Mouse (Mus musculus): ENCODE measurements around the gene Gsc. TPM values are rescaled to one million over a fixed set of nuclear protein-coding genes. Genes with fewer than 3 reads are reported as not detected.
"Not testable (repeated sequence)": the region's sequence is repeated elsewhere in the genome, so short reads cannot be mapped to it uniquely, and the experiment has no call there.

The Gsc gene
- total RNA-seq, 2 experiments from 2014 or later, result not detected

GRCm38 (mm10) chr12:104466930-104467329 is 6.2 kb downstream of the Gsc start:
- intact Hi-C loops (cut with DNase I), result no loop called here
- no peak for DNase-seq (ENCODE audit: low spot score in 2 of 2)

DNA sequence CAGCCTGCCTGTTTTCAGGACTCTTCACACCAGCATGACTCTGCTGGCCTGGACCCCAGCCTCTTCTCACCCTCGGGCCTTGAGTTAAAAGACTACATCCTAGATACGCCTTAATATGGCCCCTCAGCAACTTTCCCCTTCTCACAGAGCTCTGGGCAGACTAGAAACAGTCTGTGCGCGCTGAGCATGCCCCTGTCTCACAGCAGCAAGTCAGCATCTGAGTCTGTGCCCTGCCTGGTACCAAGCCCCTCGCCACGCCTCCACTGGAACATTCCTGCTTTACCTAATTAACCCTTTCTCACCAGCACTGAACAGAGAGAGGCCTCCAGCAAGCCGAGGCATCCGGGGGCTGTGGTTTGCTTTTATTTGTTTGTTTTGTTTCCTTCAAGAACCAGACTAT is 11.8 kb downstream of the Gsc start:
- no peak for DNase-seq (ENCODE audit: low spot score in 2 of 2)
- intact Hi-C loops (cut with DNase I), result no loop called here

GRCm38 (mm10) chr12:104459377-104459776 is 13.8 kb downstream of the Gsc start:
- no peak for DNase-seq (ENCODE audit: low spot score in 2 of 2)
- intact Hi-C loops (cut with DNase I), result no loop called here

- intact Hi-C loops (cut with DNase I), result no loop called here
- no peak for DNase-seq (ENCODE audit: low spot score in 2 of 2)
These were observed 20.1 kb downstream of the Gsc start for GRCm38 (mm10) chr12:104453002-104453401.

DNA sequence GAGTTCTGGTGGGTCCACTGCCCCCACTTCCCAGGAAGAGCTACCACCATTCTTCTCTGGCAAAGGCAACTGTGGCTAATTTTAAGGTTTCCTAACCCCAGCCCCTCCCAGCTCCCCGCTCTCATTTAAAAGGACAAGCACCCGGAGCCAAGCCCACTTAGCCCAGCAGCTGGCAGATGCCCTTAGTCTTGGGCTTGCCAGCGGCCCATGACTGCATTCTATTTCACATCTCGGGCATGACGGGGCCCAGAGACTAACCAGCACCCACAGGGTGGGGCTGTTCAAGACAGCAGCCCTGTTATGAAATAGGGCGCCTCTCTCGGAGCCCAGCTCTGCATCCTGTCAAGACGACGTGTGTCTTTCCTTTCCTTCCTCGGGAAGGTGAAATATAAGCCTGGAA is 22.9 kb downstream of the Gsc start:
- DNase-seq (ENCODE audit: low spot score in 2 of 2), result no peak
- intact Hi-C loops (cut with DNase I), result no loop called here

DNA sequence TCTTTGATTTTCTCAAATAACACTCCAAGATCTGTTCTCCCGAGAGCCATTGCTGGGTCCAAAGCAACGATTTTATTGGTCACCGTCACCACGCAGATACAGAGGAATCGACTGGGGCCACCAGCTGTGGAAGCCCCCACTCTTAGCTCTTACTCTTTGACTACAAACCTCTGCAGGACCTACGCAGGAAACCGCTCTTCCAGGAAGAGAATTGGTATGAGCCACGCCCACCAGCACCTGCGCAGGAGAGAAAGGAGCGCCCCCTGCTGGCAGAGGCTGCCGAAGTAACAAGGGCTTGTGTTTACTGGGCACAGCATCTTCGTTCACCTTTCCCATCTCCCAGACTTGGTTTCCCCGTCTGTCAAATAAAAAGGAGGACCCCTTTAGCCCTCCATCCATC is 25.0 kb downstream of the Gsc start:
- intact Hi-C loops (cut with DNase I), result no loop called here
- DNase-seq (ENCODE audit: low spot score in 2 of 2), result peak in 1 of 2 experiments; percentile 41

DNA sequence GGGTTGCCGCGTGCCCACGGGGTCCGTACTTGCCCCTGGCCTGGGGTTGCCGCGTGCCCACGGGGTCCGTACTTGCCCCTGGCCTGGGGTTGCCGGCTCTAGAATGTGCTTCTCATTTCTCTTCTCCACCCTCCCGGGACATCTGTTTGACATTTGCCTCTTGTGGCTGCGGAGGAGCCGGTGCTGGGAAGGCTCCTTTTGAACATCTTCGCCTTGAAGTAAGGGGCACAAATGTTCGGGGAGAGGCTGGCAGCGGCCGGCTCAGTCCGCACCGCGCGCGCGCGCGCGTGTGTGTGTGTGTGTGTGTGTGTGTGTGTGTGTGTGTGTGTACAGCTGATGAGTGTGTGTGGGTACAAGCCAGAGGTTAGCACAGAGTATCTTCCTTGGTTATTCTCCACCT is 26.1 kb downstream of the Gsc start:
- intact Hi-C loops (cut with DNase I); DNase-seq (ENCODE audit: low spot score in 2 of 2): not testable (repeated sequence)

DNA sequence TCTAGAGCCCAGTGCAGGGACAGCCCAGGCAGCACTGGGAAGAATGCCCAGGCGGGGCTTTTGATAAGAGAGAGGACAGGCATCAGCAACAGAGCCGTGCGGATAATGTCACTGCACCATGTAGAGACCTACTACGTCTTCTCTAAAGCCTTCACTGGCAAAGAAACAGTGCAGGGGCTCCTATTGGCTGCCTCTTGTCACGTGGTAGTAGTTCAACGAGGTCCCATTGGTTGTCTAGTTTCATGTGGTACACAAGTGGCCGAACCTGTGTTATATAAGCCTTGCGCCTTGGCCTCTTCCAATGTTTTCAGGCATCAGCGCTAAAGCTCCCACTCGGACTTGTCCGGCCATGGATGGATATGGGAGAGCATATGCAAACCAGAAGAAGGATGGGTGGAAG is 29.4 kb downstream of the Gsc start:
- DNase-seq (ENCODE audit: low spot score in 2 of 2), result no peak
- intact Hi-C loops (cut with DNase I), result loop anchor here (5.0 kb wide), 1 partner anchor 254 kb away; no protein-coding TSS in a partner anchor

- DNase-seq (ENCODE audit: low spot score in 2 of 2), result peak; percentile 89 to 94
- intact Hi-C loops (cut with DNase I), result loop anchor here (2.0 to 5.0 kb wide), 2 partner anchors 257 to 499 kb away; no protein-coding TSS in a partner anchor
These were observed 32.9 kb downstream of the Gsc start for GRCm38 (mm10) chr12:104440087-104440760.

DNA sequence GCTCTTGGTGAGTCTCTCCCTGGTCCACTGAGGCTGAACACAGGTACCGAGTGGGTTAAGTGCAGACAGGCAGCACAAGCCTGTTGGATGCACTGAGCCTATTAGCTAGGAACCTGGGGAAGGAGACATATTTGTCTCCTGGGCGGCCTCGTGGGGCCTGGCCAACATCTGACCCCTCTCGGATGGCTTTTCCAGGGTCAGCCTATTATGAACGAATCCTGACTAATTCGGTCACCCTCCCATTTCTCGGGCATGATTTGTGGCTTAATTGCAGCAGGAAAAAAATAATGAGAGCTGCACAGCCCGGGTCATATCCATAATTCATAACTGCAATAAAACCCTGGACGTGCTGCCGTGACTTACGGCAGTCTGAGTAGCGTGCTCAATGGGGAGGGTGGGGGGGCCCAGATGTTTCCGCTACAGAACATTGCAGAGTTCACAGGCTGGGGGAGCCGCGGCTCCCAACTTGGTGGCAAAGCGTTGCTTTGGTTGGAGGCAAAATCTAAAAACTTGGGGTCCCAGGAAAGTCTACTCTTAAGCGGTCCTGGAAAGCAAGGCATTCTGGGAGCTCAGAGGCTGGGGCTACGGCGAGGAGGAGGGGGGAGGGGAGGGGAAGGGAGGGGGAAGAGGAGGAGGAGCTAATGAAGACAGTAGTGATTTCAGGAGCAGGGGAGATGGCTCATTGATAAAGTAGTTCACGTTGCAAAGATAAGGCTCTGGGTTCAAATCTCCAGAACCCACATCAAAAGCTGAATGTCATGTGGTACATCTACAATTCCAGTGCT is 39.0 kb downstream of the Gsc start:
- no peak for DNase-seq (ENCODE audit: low spot score in 2 of 2)
- intact Hi-C loops (cut with DNase I), result no loop called here

GRCm38 (mm10) chr12:104433214-104433613 is 39.9 kb downstream of the Gsc start:
- no peak for DNase-seq (ENCODE audit: low spot score in 2 of 2)
- intact Hi-C loops (cut with DNase I), result no loop called here

DNA sequence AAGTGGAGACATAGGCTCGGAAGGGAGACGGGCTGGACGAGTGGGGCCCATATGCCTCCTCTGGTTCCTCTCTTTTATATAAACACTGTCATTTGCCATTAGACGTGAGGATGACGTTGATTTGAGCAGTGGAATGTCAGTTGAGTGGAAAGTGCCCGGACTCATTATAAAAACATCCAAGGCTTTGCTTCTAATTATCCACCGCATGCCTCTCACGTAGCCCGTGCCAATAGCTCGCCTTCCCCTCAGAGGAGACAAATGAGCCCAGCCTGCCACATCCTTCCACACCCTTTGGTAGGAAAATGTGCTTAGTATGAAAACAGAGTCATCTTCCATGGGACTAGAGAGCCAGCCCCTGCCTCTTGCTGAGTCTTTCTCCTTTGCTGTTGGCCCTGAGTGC is 41.8 kb downstream of the Gsc start:
- DNase-seq (ENCODE audit: low spot score in 2 of 2), result no peak
- intact Hi-C loops (cut with DNase I), result no loop called here

DNA sequence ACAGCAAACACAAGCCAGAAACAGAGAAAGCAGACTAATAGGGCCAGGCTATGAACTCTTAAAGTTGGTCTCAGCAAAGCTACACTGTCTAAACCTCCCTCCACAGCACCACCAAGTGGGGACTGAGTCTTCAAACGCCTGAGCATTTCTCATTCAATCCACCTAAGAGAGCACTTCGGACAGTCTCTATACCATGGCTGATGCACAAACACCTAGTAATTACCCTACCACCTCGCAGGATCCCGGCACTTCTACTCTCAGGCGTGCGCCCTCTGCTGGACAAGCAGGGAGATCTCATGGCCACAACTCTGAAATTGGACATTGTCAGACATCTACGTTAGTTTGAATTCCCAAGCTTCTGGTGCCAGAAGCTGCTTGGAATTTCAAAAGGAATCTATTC is 46.2 kb downstream of the Gsc start:
- no peak for DNase-seq (ENCODE audit: low spot score in 2 of 2)
- intact Hi-C loops (cut with DNase I), result no loop called here

DNA sequence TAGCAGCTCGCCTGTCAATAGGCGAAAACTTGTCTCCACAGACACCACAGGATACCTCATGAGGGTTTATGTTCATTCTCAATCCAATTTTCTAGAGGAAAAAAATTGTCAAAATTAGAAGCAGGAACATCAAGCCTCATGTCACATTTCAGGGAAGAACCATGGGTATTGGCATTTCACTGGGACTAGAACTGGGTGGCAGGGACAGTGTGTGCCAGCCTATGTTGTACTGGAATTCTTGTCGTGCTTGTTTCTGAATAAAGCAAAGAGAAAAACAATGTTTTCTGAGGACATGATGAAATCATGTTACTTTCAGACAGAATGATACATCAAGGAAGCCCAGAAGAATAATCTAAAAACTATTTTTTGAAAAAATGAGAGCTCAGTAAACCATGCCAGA is 47.5 kb downstream of the Gsc start:
- DNase-seq (ENCODE audit: low spot score in 2 of 2), result no peak
- intact Hi-C loops (cut with DNase I), result no loop called here

DNA sequence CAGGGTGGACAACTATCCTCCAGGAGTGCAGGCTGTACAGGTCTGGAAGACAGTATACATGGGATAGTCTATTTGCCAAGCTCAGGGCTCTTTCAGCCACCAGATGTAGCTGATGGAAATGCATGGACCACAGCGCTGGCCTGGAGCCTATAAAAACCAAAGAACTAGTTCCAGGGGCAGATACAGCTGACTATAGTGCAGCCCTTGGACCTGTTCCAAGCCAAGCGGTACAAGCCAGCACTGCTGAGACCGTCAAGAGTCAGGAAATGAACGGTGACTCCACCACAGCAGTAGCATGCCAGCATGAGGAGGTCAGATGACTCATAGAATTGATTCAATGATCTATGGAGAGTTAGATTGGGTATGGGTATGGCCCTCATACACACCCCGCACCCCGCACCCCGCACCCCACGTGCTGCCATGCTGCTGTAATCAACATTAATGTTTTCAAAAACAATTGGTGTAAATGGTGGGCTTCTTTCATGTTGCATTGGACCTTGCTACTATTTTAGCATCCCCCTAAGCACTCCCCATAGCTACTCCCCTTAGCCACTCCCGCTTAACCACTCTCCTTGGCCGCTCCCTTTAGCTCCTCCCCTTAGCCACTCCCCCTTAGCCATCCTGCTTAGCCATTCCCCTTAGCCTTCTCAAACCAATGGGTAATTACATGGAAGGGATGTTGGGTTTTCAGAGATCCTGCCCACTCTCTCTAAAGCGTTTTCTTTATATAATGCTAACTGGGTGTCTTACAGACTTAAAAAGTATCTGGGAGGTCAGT is 50.3 kb downstream of the Gsc start:
- intact Hi-C loops (cut with DNase I), result no loop called here
- no peak for DNase-seq (ENCODE audit: low spot score in 2 of 2)

Other genes starting within 250 kb of the Gsc start
- gene Serpina3g, start 237.1 kb downstream of the Gsc start, total RNA-seq (2021), result under 1 TPM; 0.26 to 0.27 TPM
- gene Serpina3i, start 210.2 kb downstream of the Gsc start, total RNA-seq (2021), result not detected
- not detected for gene Serpina3j, start 158.8 kb downstream of the Gsc start, total RNA-seq (2021)
- not detected for gene Serpina3k, start 134.8 kb downstream of the Gsc start, total RNA-seq (2021)
- not detected for gene Serpina3m, start 134.8 kb downstream of the Gsc start, total RNA-seq (2021)
- 1 to 10 TPM; 5.4 to 8.9 TPM for gene Serpina3n, start 66.6 kb downstream of the Gsc start, total RNA-seq (2021)

Data from left cerebral cortex, postnatal 14 days (tissue).